Mouse (Mus musculus): Measurements from ENCODE around the gene Spag6l.
"Not testable (repeated sequence)": the region's sequence is repeated elsewhere in the genome, so short reads cannot be mapped to it uniquely, and the experiment has no call there.

GRCm38 (mm10) chr16:16856054-16856453 lies 26.8 kb upstream of the Spag6l start:
- not testable (repeated sequence) for TF ChIP-seq CTCF (IDR thresholded peaks at IDR 0.05; ENCODE audit: low read depth, low read length); POLR2A (IDR thresholded peaks at IDR 0.05; ENCODE audit: borderline replicate concordance, low read depth, low read length)

All from bone marrow macrophage, adult 2 months (primary cell).